Mouse (Mus musculus) forebrain, postnatal 0 days (tissue): ENCODE measurements around the gene Ccdc12. TPM values are rescaled to one million over a fixed set of nuclear protein-coding genes. Genes with fewer than 3 reads are reported as not detected.
A peak's percentile ranks its signal among the peaks of the same experiment; 100 is the strongest.
"Not testable (repeated sequence)": the region's sequence is repeated elsewhere in the genome, so short reads cannot be mapped to it uniquely, and the experiment has no call there.

Experiments
- ATAC-seq: fragments of 200-750 bp; cut with Nextera tagmentation; 2 replicates; pipeline ENCODE4 v1.8.0; 2017; ENCODE audit warnings: mild to moderate bottlenecking, moderate library complexity
- DNase-seq: peaks from one replicate; pipeline ENCODE4 v3.0.0-alpha.2; 2015
- H3K27ac ChIP-seq: fragments of 300-500 bp; sonication (generic); 2 replicates; pipeline ENCODE4 v1.5.1; 2014; ENCODE audit warnings: low read depth, mild to moderate bottlenecking, antibody characterized with exemption, low read length, moderate library complexity, mixed read lengths
- H3K27me3 ChIP-seq: fragments of 300-500 bp; sonication (generic); 2 replicates; pipeline ENCODE4 v1.6.1; 2014; ENCODE audit warnings: mild to moderate bottlenecking, low read length, mixed read lengths; ENCODE audit not compliant: insufficient read depth
- H3K36me3 ChIP-seq: fragments of 300-500 bp; sonication (generic); 2 replicates; pipeline ENCODE4 v1.6.1; 2014; ENCODE audit warnings: mild to moderate bottlenecking, moderate library complexity; ENCODE audit not compliant: insufficient read depth
- H3K4me1 ChIP-seq: fragments of 300-500 bp; sonication (generic); 2 replicates; pipeline ENCODE4 v1.6.1; 2014; ENCODE audit warnings: antibody characterized with exemption; ENCODE audit not compliant: insufficient read depth
- H3K4me2 ChIP-seq: fragments of 300-500 bp; sonication (generic); 2 replicates; pipeline ENCODE4 v1.6.1; 2014; ENCODE audit warnings: low read depth, mild to moderate bottlenecking, moderate library complexity
- H3K4me3 ChIP-seq: fragments of 300-500 bp; sonication (generic); 2 replicates; pipeline ENCODE4 v1.5.1; 2014; ENCODE audit warnings: low read depth, low read length, mixed read lengths
- H3K9ac ChIP-seq: fragments of 300-500 bp; sonication (generic); 2 replicates; pipeline ENCODE4 v1.6.1; 2014; ENCODE audit warnings: mild to moderate bottlenecking
- H3K9me3 ChIP-seq: fragments of 300-500 bp; sonication (generic); 2 replicates; pipeline ENCODE4 v1.6.1; 2016; ENCODE audit warnings: low read length
- CTCF ChIP-seq: sonication (generic); IDR thresholded peaks from 2 replicates; pipeline ENCODE4 v1.5.1; 2016; ENCODE audit warnings: antibody characterized with exemption, control low read depth, low read depth
- WGBS: fragments of 180-500 bp; shearing (Covaris S2); extraction: QIAGEN DNeasy Blood & Tissue Kit; methylation state at CpG from one replicate; pipeline ENCODE4 v1.1.7; 2014; 5-methylcytosine and 5-hydroxymethylcytosine counted together
- polyA plus RNA-seq: library from polyadenylated mRNA; unstranded; fragments of >200 nt; fragmentation: Nextera tagmentation; extraction: Ambion mirVana; gene quantifications from 2 replicates; pipeline ENCODE4 v1.2.1, GENCODE M21; 2015
- total RNA-seq: library from RNA; depleted of rRNA; stranded (reverse); fragments of >200 nt; gene quantifications from 2 replicates; pipeline ENCODE4 v1.2.3, GENCODE M21; 2014

The Ccdc12 gene
- total and polyA plus RNA-seq, 2 experiments from 2014 or later, result 38.4 to 104 TPM

GRCm38 (mm10) chr9:110673107-110673752 is 16.9 kb downstream of the Ccdc12 start:
- H3K36me3 ChIP-seq, result no peaks in the 10 kb centered on the region
- no peak overlapping the region for H3K27ac ChIP-seq
- no peak overlapping the region for H3K9ac ChIP-seq
- no peaks in the 10 kb centered on the region for H3K4me1 ChIP-seq
- H3K9me3 ChIP-seq, result no peaks in the 10 kb centered on the region
- ATAC-seq, result no peak
- no peak for DNase-seq
- H3K4me2 ChIP-seq, result no peak overlapping the region
- TF ChIP-seq CTCF, result no peak
- H3K4me3 ChIP-seq, result no peak overlapping the region
- 53% methylated on average over 10 of the region's 10 CpGs for WGBS
- H3K27me3 ChIP-seq, result no peaks in the 10 kb centered on the region

GRCm38 (mm10) chr9:110676492-110676911 is 20.2 kb downstream of the Ccdc12 start:
- 85% methylated on average over 8 of the region's 8 CpGs for WGBS
- TF ChIP-seq CTCF, result no peak
- Histone ChIP-seq H3K4me3 (no peak overlapping the region), H3K9me3 (no peaks in the 10 kb centered on the region), H3K27ac (no peak overlapping the region), H3K9ac (no peak overlapping the region), H3K36me3 (no peaks in the 10 kb centered on the region), H3K4me1 (no peaks in the 10 kb centered on the region), H3K27me3 (no peaks in the 10 kb centered on the region), H3K4me2 (no peak overlapping the region)
- no peak for DNase-seq
- no peak for ATAC-seq

- no peaks in the 10 kb centered on the region for H3K9me3 ChIP-seq
- no peak for DNase-seq
- no peak overlapping the region for H3K4me3 ChIP-seq
- no peaks in the 10 kb centered on the region for H3K27me3 ChIP-seq
- no peaks in the 10 kb centered on the region for H3K36me3 ChIP-seq
- no peak overlapping the region for H3K4me2 ChIP-seq
- H3K27ac ChIP-seq, result no peak overlapping the region
- no peak for ATAC-seq
- no peak for TF ChIP-seq CTCF
- no peak overlapping the region for H3K9ac ChIP-seq
- WGBS, result 73% methylated on average over 5 of the region's 5 CpGs
- peaks cover 10% of the 10 kb centered on the region for H3K4me1 ChIP-seq
Observed at GRCm38 (mm10) chr9:110678886-110679285, 22.6 kb downstream of the Ccdc12 start.

- Histone ChIP-seq H3K9ac (no peak overlapping the region), H3K27ac (0 out of 2 replicates have a peak overlapping the region, but pooled peaks have one; percentile 15), H3K9me3 (no peaks in the 10 kb centered on the region), H3K36me3 (no peaks in the 10 kb centered on the region), H3K4me2 (no peak overlapping the region), H3K4me3 (no peak overlapping the region), H3K4me1 (peaks cover 17% of the 10 kb centered on the region), H3K27me3 (no peaks in the 10 kb centered on the region)
- DNase-seq, result no peak
- 73% methylated on average over 7 of the region's 7 CpGs for WGBS
- no peak for TF ChIP-seq CTCF
- no peak for ATAC-seq
Observed at GRCm38 (mm10) chr9:110680736-110681507, 24.6 kb downstream of the Ccdc12 start.

- TF ChIP-seq CTCF, result no peak
- Histone ChIP-seq H3K9me3 (no peaks in the 10 kb centered on the region), H3K4me2 (no peak overlapping the region), H3K9ac (no peak overlapping the region), H3K4me1 (peaks cover 17% of the 10 kb centered on the region), H3K36me3 (no peaks in the 10 kb centered on the region), H3K4me3 (no peak overlapping the region), H3K27ac (0 out of 2 replicates have a peak overlapping the region, but pooled peaks have one; percentile 5), H3K27me3 (no peaks in the 10 kb centered on the region)
- DNase-seq (peak; percentile 58), ATAC-seq (peak; percentile 91)
- WGBS, result 28% methylated on average over 9 of the region's 9 CpGs
Observed at GRCm38 (mm10) chr9:110681817-110682216, 25.5 kb downstream of the Ccdc12 start.

- DNase-seq (no peak), ATAC-seq (no peak)
- no peaks in the 10 kb centered on the region for H3K36me3 ChIP-seq
- 51% methylated on average over 5 of the region's 5 CpGs for WGBS
- no peak overlapping the region for H3K9ac ChIP-seq
- no peaks in the 10 kb centered on the region for H3K27me3 ChIP-seq
- peaks cover 17% of the 10 kb centered on the region for H3K4me1 ChIP-seq
- no peak overlapping the region for H3K4me2 ChIP-seq
- TF ChIP-seq CTCF, result no peak
- H3K9me3 ChIP-seq, result no peaks in the 10 kb centered on the region
- H3K27ac ChIP-seq, result 0 out of 2 replicates have a peak overlapping the region, but pooled peaks have one; percentile 5
- no peak overlapping the region for H3K4me3 ChIP-seq
Observed at GRCm38 (mm10) chr9:110682255-110682654, 26.0 kb downstream of the Ccdc12 start.

GRCm38 (mm10) chr9:110682697-110683096 is 26.4 kb downstream of the Ccdc12 start:
- H3K27ac ChIP-seq, H3K9me3 ChIP-seq, ATAC-seq, H3K27me3 ChIP-seq, H3K4me2 ChIP-seq, DNase-seq, H3K9ac ChIP-seq, H3K36me3 ChIP-seq, H3K4me3 ChIP-seq: not testable (repeated sequence)
- WGBS, result 89% methylated on average over 3 of the region's 3 CpGs
- H3K4me1 ChIP-seq, result peaks cover 17% of the 10 kb centered on the region
